9 mouse cellular contexts compared by ENCODE assay signal in genomic region chr1:59833723-59834122, GRCm38 (mm10).
A peak's percentile ranks its signal among the peaks of the same experiment; 100 is the strongest.
DNase-seq lines count a peak whose midpoint lies in the region; ATAC-seq and TF ChIP-seq lines count a peak whose summit lies in the region.
"Had no signal": no experiment of that assay in that cellular context is flagged by ENCODE, and none has a peak within 500 bp of the region (broad histone marks: within the 10 kb centered on the region; RNA-seq: fewer than 3 reads in every experiment).

No protein-coding gene starts in this region.

- H3K9ac ChIP-seq in MEL (ENCODE audit: control insufficient read depth, low read depth, low read length, poor library complexity, severe bottlenecking), result no peak overlapping the region
- no peak overlapping the region for H3K9ac ChIP-seq in embryonic facial prominence, embryonic 11.5 days (replicated peaks; ENCODE audit: low read length)
- no peak overlapping the region for H3K9ac ChIP-seq in lung, embryonic 15.5 days
- H3K9ac ChIP-seq in stomach, postnatal 0 days (ENCODE audit: low read length), result no peak overlapping the region

- H3K9me3 ChIP-seq in MEL (replicated peaks; ENCODE audit: insufficient read depth, low read length), result no peaks in the 10 kb centered on the region
- no peaks in the 10 kb centered on the region for H3K9me3 ChIP-seq in embryonic facial prominence, embryonic 11.5 days (replicated peaks; ENCODE audit: control insufficient read depth, low read length)
- H3K9me3 ChIP-seq in lung, embryonic 15.5 days, result no peaks in the 10 kb centered on the region
- H3K9me3 ChIP-seq in stomach, postnatal 0 days (ENCODE audit: control insufficient read depth, low read length), result no peaks in the 10 kb centered on the region

- peaks cover 2% of the 10 kb centered on the region; the same call in 1 of the 2 replicates for H3K79me2 ChIP-seq in MEL (ENCODE audit: control insufficient read depth, insufficient read depth, low read length, poor library complexity)

- H3K36me3 ChIP-seq in MEL (ENCODE audit: control insufficient read depth in 1 of 2, insufficient read depth in 2 of 2, low read length in 2 of 2), result peaks cover 0 to 33% of the 10 kb centered on the region in 2 experiments; a peak in 2 of 4 replicates
- H3K36me3 ChIP-seq in embryonic facial prominence, embryonic 11.5 days (replicated peaks; ENCODE audit: control insufficient read depth, insufficient read depth, low read depth, low read length), result no peaks in the 10 kb centered on the region
- H3K36me3 ChIP-seq in lung, embryonic 15.5 days, result no peaks in the 10 kb centered on the region
- no peaks in the 10 kb centered on the region for H3K36me3 ChIP-seq in stomach, postnatal 0 days (ENCODE audit: control insufficient read depth, insufficient read depth, low read length)

- no peak for TF ChIP-seq CTCF in MEL (IDR thresholded peaks at IDR 0.05 in 2 of 3, conservative IDR thresholded peaks at IDR 0.05 in 1 of 3; ENCODE audit: control insufficient read depth in 1 of 3, insufficient read depth in 1 of 3, low read depth in 2 of 3, low read length in 3 of 3, poor library complexity in 1 of 3, severe bottlenecking in 1 of 3)
- no peak for TF ChIP-seq CTCF in stomach, postnatal 0 days (IDR thresholded peaks at IDR 0.05; ENCODE audit: low read depth)
- TF ChIP-seq CTCF in cerebellum, adult 2 months (IDR thresholded peaks at IDR 0.05; ENCODE audit: borderline replicate concordance, insufficient read depth, low read depth, low read length), result no peak

- no peak for TF ChIP-seq EP300 in MEL (IDR thresholded peaks at IDR 0.05; ENCODE audit: low read depth in 1 of 2, low read length in 2 of 2)
- TF ChIP-seq EP300 in stomach, postnatal 0 days (optimal IDR thresholded peaks at IDR 0.05), result no peak

- H3K27me3 ChIP-seq in MEL (ENCODE audit: control insufficient read depth in 1 of 2, insufficient read depth in 2 of 2, low read length in 2 of 2), result no peaks in the 10 kb centered on the region
- H3K27me3 ChIP-seq in embryonic facial prominence, embryonic 11.5 days (ENCODE audit: control insufficient read depth, insufficient read depth, low read length), result no peaks in the 10 kb centered on the region
- no peaks in the 10 kb centered on the region for H3K27me3 ChIP-seq in lung, embryonic 15.5 days
- H3K27me3 ChIP-seq in stomach, postnatal 0 days (ENCODE audit: control insufficient read depth, insufficient read depth, low read length), result no peaks in the 10 kb centered on the region
- H3K27me3 ChIP-seq in cerebellum, adult 2 months (ENCODE audit: control insufficient read depth, insufficient read depth, low read length), result no peaks in the 10 kb centered on the region

- ATAC-seq in embryonic facial prominence, embryonic 11.5 days (replicated peaks; ENCODE audit: insufficient number of reproducible peaks, low FRiP score, low TSS enrichment, low read depth), result peak; percentile 78; the same call in 1 of the 2 replicates
- peak; percentile 86; the same call in 1 of the 2 replicates for ATAC-seq in lung, embryonic 15.5 days (ENCODE audit: borderline replicate concordance, extremely low read depth, low FRiP score, low TSS enrichment)
- no peak for ATAC-seq in stomach, postnatal 0 days (ENCODE audit: low FRiP score, low TSS enrichment)

- no peak overlapping the region for H3K4me3 ChIP-seq in MEL (ENCODE audit: control insufficient read depth in 1 of 2, insufficient read depth in 1 of 2, low read depth in 2 of 2, low read length in 2 of 2)
- no peak overlapping the region for H3K4me3 ChIP-seq in embryonic facial prominence, embryonic 11.5 days (ENCODE audit: low read depth, low read length)
- no peak overlapping the region for H3K4me3 ChIP-seq in lung, embryonic 15.5 days
- no peak overlapping the region for H3K4me3 ChIP-seq in stomach, postnatal 0 days (ENCODE audit: low read depth, low read length)
- H3K4me3 ChIP-seq in cerebellum, adult 2 months (replicated peaks; ENCODE audit: insufficient read depth, low read depth, low read length), result no peak overlapping the region
- H3K4me3 ChIP-seq: left cerebral cortex, adult 2 months had no signal

- no peak for TF ChIP-seq RAD21 in MEL (IDR thresholded peaks at IDR 0.05; ENCODE audit: low read depth, low read length)

- peaks cover 16 to 28% of the 10 kb centered on the region in 2 experiments for H3K4me1 ChIP-seq in MEL (ENCODE audit: control insufficient read depth in 1 of 2, insufficient read depth in 2 of 2, low read length in 2 of 2)
- H3K4me1 ChIP-seq in embryonic facial prominence, embryonic 11.5 days (ENCODE audit: control insufficient read depth, insufficient read depth, low read length), result no peaks in the 10 kb centered on the region; the same call in 1 of the 2 replicates
- peaks cover 4% of the 10 kb centered on the region; the same call in 1 of the 2 replicates for H3K4me1 ChIP-seq in lung, embryonic 15.5 days
- no peaks in the 10 kb centered on the region for H3K4me1 ChIP-seq in stomach, postnatal 0 days (replicated peaks; ENCODE audit: control insufficient read depth, insufficient read depth)
- H3K4me1 ChIP-seq in cerebellum, adult 2 months (ENCODE audit: control insufficient read depth, insufficient read depth, low read length), result no peaks in the 10 kb centered on the region

- intact Hi-C loops in heart, postnatal 25 days (cut with DNase I), result no loop called here

- H3K27ac ChIP-seq in MEL (ENCODE audit: control insufficient read depth, low read depth, low read length), result no peak overlapping the region
- no peak overlapping the region for H3K27ac ChIP-seq in embryonic facial prominence, embryonic 11.5 days (replicated peaks; ENCODE audit: low read depth, low read length)
- peak overlapping the region; percentile 50 for H3K27ac ChIP-seq in lung, embryonic 15.5 days
- H3K27ac ChIP-seq in stomach, postnatal 0 days (replicated peaks), result no peak overlapping the region
- H3K27ac ChIP-seq in cerebellum, adult 2 months (ENCODE audit: insufficient read depth, low read length), result no peak overlapping the region; the same call in 1 of the 2 replicates
- H3K27ac ChIP-seq: left cerebral cortex, adult 2 months had no signal

- 5% methylated on average over 2 of the region's 2 CpGs for WGBS in embryonic facial prominence, embryonic 11.5 days
- WGBS in large intestine, adult 2 months, result 7% methylated on average over 2 of the region's 2 CpGs
- 3% methylated on average over 2 of the region's 2 CpGs for WGBS in lung, embryonic 15.5 days
- WGBS in stomach, postnatal 0 days, result 3% methylated on average over 2 of the region's 2 CpGs
- 21% methylated on average over 2 of the region's 2 CpGs for WGBS in cerebellum, adult 2 months

- no peak for TF ChIP-seq POLR2A in MEL (IDR thresholded peaks at IDR 0.05; ENCODE audit: control insufficient read depth in 1 of 2, insufficient read depth in 1 of 2, low read depth in 1 of 2, low read length in 2 of 2, poor library complexity in 1 of 2)
- TF ChIP-seq POLR2A in cerebellum, adult 2 months (IDR thresholded peaks at IDR 0.05; ENCODE audit: borderline replicate concordance, insufficient read depth, low read length), result no peak

- no peak overlapping the region for H3K4me2 ChIP-seq in embryonic facial prominence, embryonic 11.5 days (ENCODE audit: low read depth, low read length)
- no peak overlapping the region for H3K4me2 ChIP-seq in lung, embryonic 15.5 days
- no peak overlapping the region for H3K4me2 ChIP-seq in stomach, postnatal 0 days (replicated peaks; ENCODE audit: low read depth)

- peak; percentile 13 for DNase-seq in MEL (ENCODE audit: low read depth, low spot score)
- peak; percentile 61 for DNase-seq in embryonic facial prominence, embryonic 11.5 days (ENCODE audit: low spot score)
- peak; percentile 5 for DNase-seq in heart, postnatal 25 days (ENCODE audit: low spot score)
- DNase-seq in large intestine, adult 2 months (ENCODE audit: low read depth, low spot score), result peak; percentile 16
- peak; percentile 18 for DNase-seq in stomach, postnatal 0 days (ENCODE audit: low spot score)
- DNase-seq in cerebellum, adult 2 months, result no peak
- no peak for DNase-seq in urinary bladder, adult 2 months (ENCODE audit: low spot score)

TF ChIP-seq in MEL, 35 proteins besides CTCF, POLR2A, EP300 and RAD21:
- TF ChIP-seq SIN3A (IDR thresholded peaks at IDR 0.05; ENCODE audit: low read length) (no peak), POLR2AphosphoS2 (IDR thresholded peaks at IDR 0.05; ENCODE audit: low read length) (no peak), USF1 (IDR thresholded peaks at IDR 0.05; ENCODE audit: low read depth, low read length) (no peak), TCF12 (IDR thresholded peaks at IDR 0.05; ENCODE audit: low read depth, low read length) (no peak), MXI1 (IDR thresholded peaks at IDR 0.05; ENCODE audit: low read depth, low read length) (no peak), MAZ (IDR thresholded peaks at IDR 0.05; ENCODE audit: low read depth, low read length) (no peak), ZMIZ1 (IDR thresholded peaks at IDR 0.05; ENCODE audit: low read depth, low read length) (no peak), UBTF (IDR thresholded peaks at IDR 0.05; ENCODE audit: borderline replicate concordance, insufficient read depth, low read depth, low read length) (no peak), USF2 (IDR thresholded peaks at IDR 0.05; ENCODE audit: borderline replicate concordance in 1 of 2, insufficient read depth in 1 of 2, low read depth in 1 of 2, low read length in 2 of 2) (no peak), HCFC1 (IDR thresholded peaks at IDR 0.05; ENCODE audit: low read depth, low read length) (no peak), CHD2 (IDR thresholded peaks at IDR 0.05; ENCODE audit: low read length) (no peak), MYC (IDR thresholded peaks at IDR 0.05; ENCODE audit: low read depth, low read length) (no peak), TAL1 (IDR thresholded peaks at IDR 0.05; ENCODE audit: low read length) (no peak), MEF2A (IDR thresholded peaks at IDR 0.05; ENCODE audit: extremely low read depth, insufficient replicate concordance, low read depth, low read length, poor library complexity, severe bottlenecking) (no peak), ZNF384 (IDR thresholded peaks at IDR 0.05; ENCODE audit: low read depth, low read length) (no peak), SMC3 (IDR thresholded peaks at IDR 0.05; ENCODE audit: low read depth, low read length) (no peak), GABPA (IDR thresholded peaks at IDR 0.05; ENCODE audit: low read depth, low read length) (no peak), JUND (IDR thresholded peaks at IDR 0.05; ENCODE audit: low read depth, low read length) (no peak), E2F4 (IDR thresholded peaks at IDR 0.05; ENCODE audit: borderline replicate concordance, low read depth, low read length) (no peak)
TF ChIP-seq in MEL: peak in this region for 0.

Comparison
In these comparisons a context has a peak if more than half of its experiments do, and no peak if none do; other contexts are left out.
1. DNase-seq: peak in MEL (single experiment), embryonic facial prominence, embryonic 11.5 days (single experiment), heart, postnatal 25 days (single experiment), large intestine, adult 2 months (single experiment) and stomach, postnatal 0 days (single experiment); none in cerebellum, adult 2 months (0 of 2) and urinary bladder, adult 2 months (single experiment).